Mouse (Mus musculus) lung, postnatal 0 days (tissue): ENCODE measurements around the gene Nipbl.

Source experiments
- CTCF ChIP-seq: IDR thresholded peaks from 2 replicates; pipeline ENCODE4 v1.5.1; 2016; ENCODE audit warnings: antibody characterized with exemption, mild to moderate bottlenecking
- EP300 ChIP-seq: IDR thresholded peaks from 2 replicates; pipeline ENCODE4 v1.6.1; 2016; ENCODE audit warnings: antibody characterized with exemption, mild to moderate bottlenecking, control low read depth

- TF ChIP-seq CTCF (no peak), EP300 (no peak)
These were observed 42.7 kb downstream of the Nipbl start for GRCm38 (mm10) chr15:8401536-8401935.
